Mouse (Mus musculus) gastrocnemius, postnatal 4 days (tissue): ENCODE measurements around the gene Pcbp3. TPM values are rescaled to one million over a fixed set of nuclear protein-coding genes. Genes with fewer than 3 reads are reported as not detected.
"Not testable (repeated sequence)": the region's sequence is repeated elsewhere in the genome, so short reads cannot be mapped to it uniquely, and the experiment has no call there.

ENCODE experiments used
- DNase-seq, 2 experiments: peaks; one replicate each; pipeline ENCODE4 v3.0.0; 2021 to 2022; ENCODE audit warnings: low spot score in 2 of 2, mixed read lengths in 2 of 2
- long read RNA-seq, 2 experiments: library from polyadenylated mRNA; stranded (forward); transcript quantifications; one replicate each; pipeline ENCODE4 v2.0.0; 2021
- total RNA-seq, 2 experiments: library from RNA; stranded (reverse); gene quantifications; 2 replicates each; pipeline ENCODE4 v1.2.3; 2021

The Pcbp3 gene
- 10 to 100 TPM; 10.3 to 10.9 TPM for total RNA-seq
- long read RNA-seq, experiment 1, transcript Pcbp3-201 (16 exons, 2,013 nt) = major isoform, 6 of 17 reads
- long read RNA-seq, experiment 1, partial matches to known transcripts = 1 of 17 reads
- long read RNA-seq, experiment 1, other reads (novel, unspliced or antisense) = 10 of 17 reads
- long read RNA-seq, experiment 2, transcript Pcbp3-201 (16 exons, 2,013 nt) = major isoform, 8 of 19 reads
- long read RNA-seq, experiment 2, partial matches to known transcripts = 0 of 19 reads
- long read RNA-seq, experiment 2, other reads (novel, unspliced or antisense) = 11 of 19 reads

- DNase-seq = peak; percentile 95 to 97
These were observed at the start of gene Pcbp3 for GRCm38 (mm10) chr10:76961790-76962489. Gene Pcbp3 (minus strand): TSS chr10:76961887.

DNA sequence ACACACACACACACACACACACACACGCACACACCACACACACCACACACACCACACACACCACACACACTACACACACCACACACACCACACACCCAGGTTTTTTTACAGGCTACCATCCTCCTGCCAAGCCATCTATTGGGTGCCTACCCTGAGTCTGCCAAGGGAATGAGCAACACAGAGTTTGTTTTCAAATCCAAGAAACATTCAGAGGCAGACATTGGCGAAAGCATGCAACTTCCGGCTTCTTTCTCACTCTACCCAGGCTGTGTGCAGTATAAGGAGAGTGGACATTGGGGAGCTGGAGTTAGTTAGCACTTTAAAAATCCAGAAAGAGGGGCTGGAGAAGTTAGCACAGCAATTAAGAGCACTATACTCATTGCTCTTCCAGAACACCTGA is 47.0 kb upstream of the Pcbp3 start:
- DNase-seq = no peak

DNA sequence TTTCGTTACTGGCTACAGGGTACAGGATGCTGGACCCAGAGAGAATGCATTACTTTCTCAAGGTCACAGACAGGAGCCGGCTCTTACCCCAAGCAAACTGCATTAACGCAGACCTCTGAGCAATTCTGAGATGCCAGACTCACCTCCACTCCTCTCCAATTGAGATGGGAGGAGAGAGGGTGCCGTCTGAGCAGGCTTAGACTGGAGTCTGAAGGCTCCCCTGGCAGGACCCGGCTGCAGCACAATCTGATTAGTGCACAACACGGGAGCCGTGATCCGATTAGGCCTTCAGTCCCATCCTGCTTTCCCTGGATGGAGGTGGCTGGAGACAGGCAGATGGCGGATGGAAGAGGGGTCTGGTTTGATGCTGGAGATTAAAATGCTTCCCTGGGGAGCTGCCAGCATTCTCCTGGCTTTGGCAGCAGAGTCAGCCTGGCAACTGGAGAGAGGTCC is 46.4 kb upstream of the Pcbp3 start:
- DNase-seq = no peak

DNA sequence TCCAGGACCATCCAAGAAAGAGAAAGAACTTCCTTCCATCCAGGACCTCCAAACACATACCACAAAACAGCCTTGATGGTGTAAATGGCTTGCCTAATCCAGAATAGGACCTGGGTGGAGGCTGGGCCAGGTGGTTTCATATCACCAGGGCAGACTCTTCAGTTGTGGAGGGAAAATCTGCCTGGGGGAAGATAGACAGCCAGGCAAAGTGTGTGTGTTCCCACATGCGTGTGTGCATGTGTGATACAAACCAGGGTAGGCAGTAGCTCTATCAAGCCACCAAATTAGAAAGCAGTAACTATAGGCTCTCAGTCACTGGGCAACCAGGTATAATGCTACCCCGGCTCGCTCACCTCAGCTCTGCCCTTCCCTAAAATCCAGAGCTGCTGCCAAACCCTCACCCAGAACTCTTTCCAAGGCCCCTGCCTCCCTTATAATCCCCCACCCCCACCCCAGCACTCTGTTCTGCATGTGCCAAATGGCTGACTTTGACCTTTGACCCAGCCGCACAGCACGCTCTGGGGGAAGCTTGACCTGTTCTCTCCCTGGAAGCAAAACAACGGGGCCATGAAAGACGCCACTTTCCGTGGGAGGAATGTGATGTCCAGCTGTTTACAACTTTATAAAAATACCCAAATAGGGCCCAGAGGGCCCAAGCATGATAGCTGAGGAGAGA is 45.9 kb upstream of the Pcbp3 start:
- DNase-seq = no peak

DNA sequence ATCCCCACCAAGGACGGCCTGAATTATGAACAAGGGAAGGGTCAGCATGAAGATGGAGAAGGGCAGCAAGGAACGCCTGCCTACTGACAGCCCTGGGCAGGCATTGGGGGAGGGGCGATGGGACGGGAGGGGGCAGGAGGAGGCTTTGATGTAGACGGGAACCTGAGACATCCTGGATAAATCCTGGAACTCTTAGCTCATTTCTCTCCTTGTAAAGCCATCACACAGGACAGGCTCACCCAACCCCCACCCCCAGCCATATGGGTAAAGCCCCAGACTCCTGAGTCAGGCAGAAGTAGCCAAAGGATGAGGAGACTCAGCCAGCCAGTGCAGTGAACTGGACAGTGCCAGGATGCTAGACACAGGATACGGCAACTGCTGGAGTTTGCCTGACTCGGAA is 43.2 kb upstream of the Pcbp3 start:
- DNase-seq = no peak

DNA sequence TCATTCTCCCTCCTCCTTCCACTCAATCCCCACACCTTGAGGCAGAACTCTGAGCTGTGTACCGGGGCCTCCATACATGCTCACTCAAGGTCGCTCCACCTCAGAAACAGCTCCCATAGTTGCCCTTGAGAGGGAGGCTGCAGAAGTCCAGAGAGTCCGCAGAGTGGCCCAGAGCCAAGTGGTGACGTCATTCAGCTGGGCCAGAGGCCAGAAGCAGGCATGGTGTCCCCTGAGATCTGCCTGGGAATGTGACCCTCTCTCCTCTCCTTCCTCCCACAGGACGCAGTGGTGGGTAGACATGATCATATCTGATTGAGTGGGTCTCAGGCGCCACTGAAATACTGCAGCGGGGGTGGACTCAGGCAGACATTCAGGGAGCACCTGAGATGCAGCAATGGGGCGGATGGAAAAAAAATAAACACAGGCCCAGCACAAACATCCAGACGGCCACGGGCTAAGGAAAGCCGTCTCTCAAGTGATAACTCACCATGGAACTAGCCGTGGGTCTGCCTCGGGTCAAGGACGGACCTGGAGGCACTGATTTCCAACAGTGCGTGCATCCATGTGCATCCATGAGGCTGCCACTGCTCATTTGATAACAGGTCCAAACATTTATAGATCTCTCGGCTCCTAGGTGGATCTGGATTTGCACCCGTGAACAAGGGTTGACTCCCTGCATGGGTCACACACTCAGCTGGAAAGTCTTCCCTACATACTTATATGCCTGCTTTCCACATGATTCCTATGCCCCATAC is 36.2 kb upstream of the Pcbp3 start:
- peak; percentile 32 to 46 for DNase-seq

DNA sequence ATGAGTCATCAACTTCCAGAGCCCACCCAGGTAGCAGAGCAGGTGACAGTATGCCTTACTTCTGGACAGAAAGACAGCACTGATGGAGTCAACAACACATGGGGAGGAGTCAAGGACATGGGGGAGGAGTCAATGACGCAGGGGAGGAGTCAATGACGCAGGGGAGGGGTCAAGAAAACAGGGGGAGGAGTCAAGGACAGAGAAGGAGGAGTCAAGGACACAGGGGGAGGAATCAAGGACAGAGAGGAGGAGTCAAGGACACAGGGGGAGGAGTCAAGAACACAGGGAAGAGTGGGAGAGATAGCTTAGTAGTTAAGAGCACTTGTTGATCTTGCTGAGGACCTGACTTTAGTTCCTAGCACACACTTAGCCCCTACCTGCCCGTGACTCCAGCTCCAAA is 30.8 kb upstream of the Pcbp3 start:
- DNase-seq = no peak

DNA sequence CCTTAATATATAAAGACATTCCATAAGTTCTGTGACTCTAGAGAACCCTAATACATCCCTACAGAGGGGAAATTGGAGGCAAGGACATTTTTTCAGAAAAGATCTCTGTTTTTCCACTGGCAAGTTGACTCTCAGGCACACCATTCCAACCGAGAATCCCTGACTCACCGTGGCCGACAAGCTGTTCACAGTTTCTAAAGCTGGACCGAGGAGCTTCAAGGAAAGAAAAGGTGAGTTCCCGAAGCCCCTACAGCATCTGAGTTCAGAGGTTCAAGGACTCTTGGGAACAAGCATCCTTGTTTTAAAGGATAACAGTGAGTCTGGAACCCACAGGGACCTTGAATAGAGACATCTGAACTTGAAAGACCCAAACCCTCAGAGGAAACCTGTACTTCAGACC is 26.9 kb upstream of the Pcbp3 start:
- no peak for DNase-seq

- no peak for DNase-seq
These were observed 16.4 kb upstream of the Pcbp3 start for GRCm38 (mm10) chr10:76978042-76978441.

- DNase-seq = no peak
These were observed 15.0 kb upstream of the Pcbp3 start for GRCm38 (mm10) chr10:76976699-76977098.

GRCm38 (mm10) chr10:76973797-76974436 is 12.2 kb upstream of the Pcbp3 start:
- no peak for DNase-seq

- DNase-seq = not testable (repeated sequence)
These were observed 10.6 kb upstream of the Pcbp3 start for GRCm38 (mm10) chr10:76972318-76972717.

GRCm38 (mm10) chr10:76970974-76971373 is 9.3 kb upstream of the Pcbp3 start:
- no peak for DNase-seq

DNA sequence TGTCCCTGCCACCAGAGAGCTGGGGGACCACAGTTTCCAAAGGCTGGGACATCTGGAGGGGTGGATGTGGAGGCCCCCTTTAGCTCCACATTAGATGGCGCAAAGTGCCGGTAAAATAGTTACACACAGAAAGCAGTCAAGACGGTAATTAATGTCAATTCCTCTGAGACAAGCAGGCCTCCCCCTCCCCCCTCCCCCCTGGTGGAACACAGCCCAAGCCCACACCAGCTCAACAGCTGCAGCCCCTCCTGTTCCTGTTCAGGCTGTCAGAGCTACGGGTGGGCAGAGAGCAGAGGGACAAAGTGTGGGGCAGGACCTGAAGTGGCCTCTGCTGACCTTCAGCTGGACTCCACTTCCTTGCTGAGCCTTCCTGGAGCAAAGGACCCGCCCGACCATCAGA is 2.7 kb upstream of the Pcbp3 start:
- no peak for DNase-seq

GRCm38 (mm10) chr10:76963997-76964396 is 2.3 kb upstream of the Pcbp3 start:
- peak in 1 of 2 experiments; percentile 28 for DNase-seq

DNA sequence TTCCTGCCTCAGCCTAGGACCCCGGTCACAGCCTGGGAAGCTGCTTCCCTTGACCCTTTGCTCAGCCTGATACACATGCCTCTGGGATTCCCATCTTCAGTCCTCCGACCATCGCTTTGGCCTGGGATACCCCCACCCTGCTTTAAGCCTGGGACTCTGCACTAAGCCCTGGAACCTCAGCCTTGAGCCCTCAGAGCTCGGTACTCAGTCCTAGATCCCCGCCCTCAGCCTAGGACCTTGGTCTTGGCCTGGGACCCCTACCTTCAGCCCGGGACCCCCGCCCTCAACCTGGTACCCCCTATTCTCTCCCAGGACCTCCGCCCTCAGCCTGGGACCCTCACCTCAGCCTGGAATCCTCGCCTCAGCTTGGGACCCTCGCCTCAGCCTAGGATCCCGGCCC is 531 bp downstream of the Pcbp3 start:
- DNase-seq = no peak

- DNase-seq = no peak
These were observed 3.5 kb downstream of the Pcbp3 start for GRCm38 (mm10) chr10:76958201-76958600.

DNA sequence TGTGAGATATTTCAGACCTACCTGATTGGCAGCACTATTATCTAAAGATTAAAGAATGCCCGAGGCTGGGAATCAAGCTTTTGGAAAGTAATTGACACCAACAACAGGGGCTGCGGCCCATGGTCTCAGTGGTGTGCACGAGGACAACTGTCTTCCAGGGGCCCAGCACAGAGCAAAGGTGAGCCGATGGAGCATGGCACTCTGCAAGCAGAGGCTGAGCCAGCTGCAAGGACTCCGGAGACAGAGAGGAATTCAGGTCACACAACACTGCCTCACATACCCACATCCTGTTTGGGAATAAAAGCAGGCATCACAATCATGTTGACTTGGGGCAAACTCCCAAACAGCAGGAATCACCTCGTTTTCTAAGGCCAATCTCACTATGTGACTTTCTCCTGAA is 5.5 kb downstream of the Pcbp3 start:
- DNase-seq = no peak

DNA sequence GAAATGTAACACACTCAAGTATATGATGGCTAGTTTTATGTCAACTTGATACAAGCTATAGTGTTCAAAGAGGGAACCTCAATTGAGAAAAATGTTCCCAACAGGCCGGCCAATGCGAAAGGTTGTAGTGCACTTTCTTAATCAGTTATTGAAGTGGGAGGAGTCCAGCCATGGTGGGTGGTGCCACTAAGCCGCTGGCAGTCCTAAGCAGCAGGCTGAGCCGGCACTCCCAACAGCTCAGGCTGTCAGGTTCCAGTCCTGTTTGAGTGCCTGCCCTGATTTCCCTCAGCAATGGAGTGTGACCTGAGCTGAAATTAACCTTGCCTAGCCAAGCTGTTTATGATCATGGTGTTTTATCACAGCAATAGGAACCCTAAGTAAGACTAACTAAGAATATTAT is 20.6 kb downstream of the Pcbp3 start:
- DNase-seq = no peak

GRCm38 (mm10) chr10:76936827-76937226 is 24.9 kb downstream of the Pcbp3 start:
- DNase-seq = no peak

DNA sequence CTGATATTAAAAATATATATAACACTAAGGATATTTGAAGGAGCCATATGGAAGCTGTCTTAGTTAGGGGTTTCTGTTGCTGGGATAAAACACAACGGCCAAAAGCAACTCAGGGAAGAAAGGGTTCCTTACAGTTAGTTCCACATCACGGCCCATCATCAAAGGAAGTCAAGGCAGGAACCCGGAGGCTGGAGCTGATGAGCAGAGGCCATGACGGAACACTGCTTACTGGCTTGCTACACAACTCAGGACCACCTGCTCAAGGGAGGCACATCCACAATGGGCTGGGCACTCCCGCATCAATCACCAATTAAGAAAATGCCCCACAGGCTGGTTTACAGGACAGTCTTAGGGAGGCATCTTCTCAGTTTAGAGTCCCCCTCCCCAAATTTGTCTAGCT is 26.9 kb downstream of the Pcbp3 start:
- DNase-seq = no peak
